Mouse (Mus musculus): ENCODE measurements around the gene Capn7. TPM values are rescaled to one million over a fixed set of nuclear protein-coding genes. Genes with fewer than 3 reads are reported as not detected.

Capn7 gene
- polyA plus RNA-seq, 1 experiment from 2014 or later = 42.3 TPM

DNA sequence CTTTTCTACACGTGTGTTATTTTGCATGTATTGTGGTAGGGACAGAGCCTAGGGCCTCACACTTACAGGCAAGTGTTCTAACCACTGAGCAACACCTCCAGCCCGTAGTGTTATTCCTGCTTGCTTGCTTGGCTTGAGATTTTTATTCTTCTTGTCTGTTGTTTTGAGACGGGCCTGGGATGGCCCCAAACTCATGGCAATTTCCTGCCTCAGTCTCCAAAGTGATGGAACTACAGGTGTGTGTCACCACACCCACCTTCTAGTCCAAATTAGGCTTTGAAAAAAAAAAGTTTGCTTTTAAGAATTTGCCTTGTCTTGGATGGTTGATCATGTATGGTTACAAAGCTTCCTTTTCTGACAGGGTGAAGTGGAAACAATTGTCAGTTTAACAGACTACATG, 80.0 kb downstream of the Capn7 start:
- H3K9me3 ChIP-seq (replicated peaks) = no peaks in the 10 kb centered on the region
- H3K4me1 ChIP-seq = peaks cover 38% of the 10 kb centered on the region
- 75% methylated on average over 3 of the region's 3 CpGs for WGBS

DNA sequence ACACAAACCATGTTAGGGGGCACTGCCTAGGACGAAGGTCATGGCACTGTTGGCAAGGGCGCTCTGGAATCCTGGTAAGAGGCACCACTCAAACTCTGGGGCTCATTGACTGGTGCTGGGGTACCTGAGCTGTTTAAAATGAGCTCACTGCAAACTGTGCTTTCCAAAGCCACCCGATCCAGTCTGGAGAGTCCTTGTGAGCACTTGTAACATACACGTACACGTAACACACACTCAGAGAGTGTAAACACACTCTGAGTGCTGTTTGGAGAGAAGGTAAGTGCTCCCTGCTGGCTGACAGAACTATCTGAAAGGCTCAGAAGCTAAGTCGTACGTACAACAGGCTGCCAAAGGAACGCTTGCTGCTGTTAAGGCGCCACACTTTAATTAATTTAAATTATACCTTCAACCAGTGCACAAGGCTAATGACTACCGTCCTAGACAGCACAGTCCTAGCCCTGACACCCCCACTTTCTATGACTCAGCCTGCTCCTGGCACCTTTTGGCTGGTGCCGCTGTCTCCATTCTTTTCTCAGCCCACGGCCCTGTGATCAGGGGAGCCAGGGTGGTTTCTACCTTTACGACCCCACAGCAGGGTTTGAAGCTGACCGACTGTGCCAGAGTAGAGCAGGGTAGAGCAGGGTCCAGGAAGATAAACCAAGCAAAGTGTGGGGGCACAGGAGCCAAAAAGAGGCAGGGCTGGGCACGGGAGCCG, 80.6 kb downstream of the Capn7 start:
- WGBS = 80% methylated on average over 16 of the region's 16 CpGs
- Histone ChIP-seq H3K4me1 (peaks cover 38% of the 10 kb centered on the region), H3K9ac (no peak overlapping the region), H3K4me3 (replicated peaks) (no peak overlapping the region), H3K27me3 (no peaks in the 10 kb centered on the region), H3K27ac (replicated peaks) (0 out of 2 replicates have a peak overlapping the region, but pooled peaks have one; percentile 44), H3K4me2 (replicated peaks) (no peak overlapping the region), H3K36me3 (no peaks in the 10 kb centered on the region), H3K9me3 (replicated peaks) (no peaks in the 10 kb centered on the region)
- no peak for ATAC-seq (ENCODE audit: insufficient number of reproducible peaks, low FRiP score, low TSS enrichment, low read depth)

More for the DNA sequence above, 80.0 kb downstream of the Capn7 start:
- ATAC-seq (ENCODE audit: insufficient number of reproducible peaks, low FRiP score, low TSS enrichment, low read depth) = no peak
- H3K27me3 ChIP-seq = no peaks in the 10 kb centered on the region
- no peak overlapping the region for H3K4me3 ChIP-seq (replicated peaks)
- H3K4me2 ChIP-seq (replicated peaks) = no peak overlapping the region
- H3K36me3 ChIP-seq = no peaks in the 10 kb centered on the region
- no peak overlapping the region for H3K9ac ChIP-seq
- no peak overlapping the region for H3K27ac ChIP-seq (replicated peaks)

DNA sequence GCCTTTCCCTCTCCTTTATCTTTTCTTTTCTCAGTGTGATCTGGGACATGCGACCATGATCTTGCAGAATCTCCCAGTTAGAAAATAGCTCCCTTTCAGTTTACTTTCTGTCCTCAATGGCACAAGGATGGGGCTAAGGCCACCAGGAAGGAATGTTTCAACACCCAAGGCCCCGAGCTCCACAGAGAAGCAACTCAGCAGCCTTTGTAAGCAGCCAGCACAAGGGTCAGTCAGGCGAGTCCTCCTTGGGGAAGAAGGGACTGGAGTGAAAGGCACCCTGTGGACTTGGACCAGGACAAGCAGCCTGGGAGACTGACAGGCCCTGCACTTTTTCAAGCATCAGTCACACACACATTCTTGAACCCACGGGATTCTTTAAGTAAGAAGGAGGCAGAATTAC, 82.8 kb downstream of the Capn7 start:
- H3K36me3 ChIP-seq = no peaks in the 10 kb centered on the region
- H3K9me3 ChIP-seq (replicated peaks) = no peaks in the 10 kb centered on the region
- peaks cover 27% of the 10 kb centered on the region for H3K4me1 ChIP-seq
- ATAC-seq (ENCODE audit: insufficient number of reproducible peaks, low FRiP score, low TSS enrichment, low read depth) = no peak
- 56% methylated on average over 4 of the region's 4 CpGs for WGBS
- no peak overlapping the region for H3K27ac ChIP-seq (replicated peaks)
- no peak overlapping the region for H3K4me2 ChIP-seq (replicated peaks)
- no peak overlapping the region for H3K4me3 ChIP-seq (replicated peaks)
- no peak overlapping the region for H3K9ac ChIP-seq
- no peaks in the 10 kb centered on the region for H3K27me3 ChIP-seq

DNA sequence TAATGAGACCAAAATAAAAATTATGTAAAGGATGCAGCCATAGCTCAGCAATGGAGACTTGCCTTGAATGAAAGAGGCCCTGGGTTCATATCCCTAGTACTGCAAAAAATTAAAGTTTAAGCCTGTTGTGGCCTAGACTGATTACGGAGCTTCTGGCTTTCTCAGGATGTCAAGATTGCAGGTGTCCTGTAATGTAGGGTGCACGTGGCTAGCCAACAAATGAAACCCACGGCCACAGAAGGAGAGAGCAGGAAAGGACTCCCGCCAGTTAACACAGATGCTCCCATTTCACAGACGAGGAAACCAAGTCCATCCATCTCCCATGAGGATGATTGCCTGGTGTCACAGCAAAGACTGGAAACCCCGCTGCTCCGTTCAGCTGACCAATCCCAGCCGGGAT, 83.7 kb downstream of the Capn7 start:
- Histone ChIP-seq H3K9me3 (replicated peaks) (no peaks in the 10 kb centered on the region), H3K9ac (no peak overlapping the region), H3K4me2 (replicated peaks) (no peak overlapping the region), H3K27me3 (no peaks in the 10 kb centered on the region), H3K4me3 (replicated peaks) (no peak overlapping the region), H3K36me3 (no peaks in the 10 kb centered on the region), H3K4me1 (peaks cover 19% of the 10 kb centered on the region; the same call in 1 of the 2 replicates), H3K27ac (replicated peaks) (no peak overlapping the region)
- WGBS = 89% methylated on average over 8 of the region's 8 CpGs
- ATAC-seq (ENCODE audit: insufficient number of reproducible peaks, low FRiP score, low TSS enrichment, low read depth) = no peak

DNA sequence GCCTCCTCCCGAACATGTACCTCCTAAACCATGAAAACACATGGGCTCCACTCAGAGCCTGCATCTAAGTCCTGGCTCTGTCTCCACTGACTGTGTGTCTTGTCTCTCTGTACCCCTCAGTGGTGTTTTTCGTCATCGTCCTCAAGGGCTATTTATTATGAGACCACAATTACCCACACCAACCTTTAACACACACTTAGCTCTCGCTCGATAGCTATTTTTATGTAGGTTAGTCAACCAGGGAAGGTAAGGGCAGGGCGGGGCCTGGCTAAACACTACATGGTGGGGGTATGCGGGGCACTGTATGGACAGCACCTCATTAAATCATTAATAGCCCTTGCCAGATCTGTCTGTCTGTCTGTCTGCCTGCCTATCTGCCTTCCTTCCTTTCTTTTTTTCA, 84.1 kb downstream of the Capn7 start:
- no peak overlapping the region for H3K9ac ChIP-seq
- H3K27me3 ChIP-seq = no peaks in the 10 kb centered on the region
- H3K4me1 ChIP-seq = 0 out of 2 replicates have a peak, but pooled peaks cover 17% of the 10 kb centered on the region
- WGBS = 88% methylated on average over 7 of the region's 7 CpGs
- H3K4me2 ChIP-seq (replicated peaks) = no peak overlapping the region
- H3K36me3 ChIP-seq = peaks cover 1% of the 10 kb centered on the region; the same call in 1 of the 2 replicates
- no peaks in the 10 kb centered on the region for H3K9me3 ChIP-seq (replicated peaks)
- ATAC-seq (ENCODE audit: insufficient number of reproducible peaks, low FRiP score, low TSS enrichment, low read depth) = no peak
- H3K27ac ChIP-seq (replicated peaks) = no peak overlapping the region
- no peak overlapping the region for H3K4me3 ChIP-seq (replicated peaks)

DNA sequence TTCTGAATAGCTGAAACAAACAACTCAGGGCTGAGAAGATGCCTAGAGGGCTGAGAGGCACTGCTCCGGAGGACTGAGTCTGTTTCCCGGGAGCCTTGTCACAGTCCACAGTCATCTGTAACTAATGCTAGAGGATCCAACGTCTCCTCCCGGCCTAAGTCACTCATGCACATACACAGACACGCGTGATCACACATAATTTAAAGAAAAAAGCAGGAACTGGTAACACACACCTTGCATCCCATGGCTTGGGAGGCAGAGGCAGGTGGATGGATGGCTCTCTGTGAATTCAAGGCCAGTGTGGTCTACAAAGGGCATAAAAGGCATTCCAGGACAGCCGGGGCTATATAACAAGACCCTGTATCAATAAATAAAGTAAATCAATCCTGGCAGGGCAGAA, 84.5 kb downstream of the Capn7 start:
- Histone ChIP-seq H3K4me3 (replicated peaks) (no peak overlapping the region), H3K9ac (no peak overlapping the region), H3K4me2 (replicated peaks) (no peak overlapping the region), H3K9me3 (replicated peaks) (peaks cover 3% of the 10 kb centered on the region; the same call in 1 of the 2 replicates), H3K27ac (replicated peaks) (no peak overlapping the region), H3K4me1 (0 out of 2 replicates have a peak, but pooled peaks cover 17% of the 10 kb centered on the region), H3K36me3 (peaks cover 5% of the 10 kb centered on the region; the same call in 1 of the 2 replicates), H3K27me3 (no peaks in the 10 kb centered on the region)
- 65% methylated on average over 7 of the region's 7 CpGs for WGBS
- no peak for ATAC-seq (ENCODE audit: insufficient number of reproducible peaks, low FRiP score, low TSS enrichment, low read depth)

Other genes with a start within 250 kb of the Capn7 start
- gene Smim4, start 207.7 kb upstream of the Capn7 start, polyA plus RNA-seq (2015; fragmentation: Nextera tagmentation; extraction: Ambion mirVana) = 61.3 and 67.3 TPM in 2 replicates
- 393 and 421 TPM in 2 replicates for gene Nt5dc2, start 205.6 kb upstream of the Capn7 start, polyA plus RNA-seq (2015; fragmentation: Nextera tagmentation; extraction: Ambion mirVana)
- 50.6 and 66.2 TPM in 2 replicates for gene Stab1, start 168.0 kb upstream of the Capn7 start, polyA plus RNA-seq (2015; fragmentation: Nextera tagmentation; extraction: Ambion mirVana)
- gene Tnnc1, start 128.3 kb upstream of the Capn7 start, polyA plus RNA-seq (2015; fragmentation: Nextera tagmentation; extraction: Ambion mirVana) = 267 and 372 TPM in 2 replicates
- 394 and 407 TPM in 2 replicates for gene Nisch, start 119.7 kb upstream of the Capn7 start, polyA plus RNA-seq (2015; fragmentation: Nextera tagmentation; extraction: Ambion mirVana)
- 1.3 and 1.8 TPM in 2 replicates for gene Sema3g, start 118.8 kb upstream of the Capn7 start, polyA plus RNA-seq (2015; fragmentation: Nextera tagmentation; extraction: Ambion mirVana)
- 10.1 and 12.1 TPM in 2 replicates for gene Phf7, start 85.3 kb upstream of the Capn7 start, polyA plus RNA-seq (2015; fragmentation: Nextera tagmentation; extraction: Ambion mirVana)
- gene Bap1, start 85.2 kb upstream of the Capn7 start, polyA plus RNA-seq (2015; fragmentation: Nextera tagmentation; extraction: Ambion mirVana) = 74.6 and 76.9 TPM in 2 replicates
- 6.0 and 7.2 TPM in 2 replicates for gene Dnah1, start 12.7 kb upstream of the Capn7 start, polyA plus RNA-seq (2015; fragmentation: Nextera tagmentation; extraction: Ambion mirVana)
- 29.1 and 30.4 TPM in 2 replicates for gene Sh3bp5, start 99.4 kb downstream of the Capn7 start, polyA plus RNA-seq (2015; fragmentation: Nextera tagmentation; extraction: Ambion mirVana)
- 26.1 and 27.0 TPM in 2 replicates for gene Eaf1, start 157.8 kb downstream of the Capn7 start, polyA plus RNA-seq (2015; fragmentation: Nextera tagmentation; extraction: Ambion mirVana)
- gene Mettl6, start 158.4 kb downstream of the Capn7 start, polyA plus RNA-seq (2015; fragmentation: Nextera tagmentation; extraction: Ambion mirVana) = 55.4 and 57.5 TPM in 2 replicates